Mouse (Mus musculus): ENCODE measurements around the gene Scgb3a1. TPM values are rescaled to one million over a fixed set of nuclear protein-coding genes. Genes with fewer than 3 reads are reported as not detected.

The Scgb3a1 gene
- total RNA-seq (2023), result not detected

DNA sequence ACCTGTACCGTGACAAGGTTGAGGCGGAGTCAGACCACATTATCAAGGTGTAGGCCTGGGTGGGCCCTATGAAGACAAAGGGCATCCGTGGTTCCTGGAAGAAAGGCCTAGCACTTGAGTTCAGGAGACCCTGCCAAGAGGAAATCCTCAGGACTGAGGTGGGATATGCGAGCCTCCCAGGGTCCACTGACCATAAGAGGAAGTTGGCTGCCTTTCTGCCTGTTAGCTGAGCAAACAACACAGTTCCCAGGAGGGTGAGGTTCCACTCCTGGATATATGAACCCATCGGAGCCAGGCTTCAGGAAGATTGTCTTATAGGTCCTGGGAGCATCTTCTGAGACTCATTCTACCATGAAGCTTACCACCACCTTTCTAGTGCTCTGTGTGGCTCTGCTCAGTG is at the start of gene Scgb3a1:
TSS of gene Scgb3a1 (plus strand) at position 301 of the 400 bp plus-strand sequence.

GRCm38 (mm10) chr11:49712555-49713335 is 49.3 kb downstream of the Scgb3a1 start, which contains the start of gene Cnot6:
Cnot6 (minus strand) TSS chr11:49712723.

Other genes with a start within 250 kb of the Scgb3a1 start
- not detected for gene Olfr1389, start 240.5 kb upstream of the Scgb3a1 start, total RNA-seq (2023)
- gene Olfr1388, start 227.0 kb upstream of the Scgb3a1 start, total RNA-seq (2023), result under 1 TPM; 0.52 to 0.74 TPM
- not detected for gene Olfr1387, start 208.3 kb upstream of the Scgb3a1 start, total RNA-seq (2023)
- gene Olfr1386, start 198.6 kb upstream of the Scgb3a1 start, total RNA-seq (2023), result not detected
- gene Olfr1385, start 174.5 kb upstream of the Scgb3a1 start, total RNA-seq (2023), result not detected
- gene Olfr1384, start 156.9 kb upstream of the Scgb3a1 start, total RNA-seq (2023), result not detected
- not detected for gene Olfr1383, start 144.0 kb upstream of the Scgb3a1 start, total RNA-seq (2023)
- gene Olfr1382, start 135.4 kb upstream of the Scgb3a1 start, total RNA-seq (2023), result not detected
- gene Olfr1381, start 120.2 kb upstream of the Scgb3a1 start, total RNA-seq (2023), result not detected
- not detected for gene Olfr1380, start 106.7 kb upstream of the Scgb3a1 start, total RNA-seq (2023)
- gene Flt4, start 54.3 kb upstream of the Scgb3a1 start, total RNA-seq (2023), result not detected
- gene Cnot6, start 49.1 kb downstream of the Scgb3a1 start, total RNA-seq (2023), result 10 to 100 TPM; 86.4 to 88.8 TPM
- not detected for gene Gfpt2, start 130.6 kb downstream of the Scgb3a1 start, total RNA-seq (2023)
- gene Mapk9, start 183.1 kb downstream of the Scgb3a1 start, total RNA-seq (2023), result 10 to 100 TPM; 46.8 to 54.0 TPM
- gene Rasgef1c, start 238.2 kb downstream of the Scgb3a1 start, total RNA-seq (2023), result under 1 TPM in 1 of 2 experiments, not detected in 1; 0.27 TPM

Data from T-cell, adult 66 days (primary cell).